Mouse (Mus musculus) monocyte, adult 2 months (primary cell): Measurements from ENCODE around the gene Exosc7.

ENCODE experiments used
- DNase-seq, 2 experiments: peaks; one replicate each; pipeline ENCODE4 v3.0.0; 2022; ENCODE audit warnings: low spot score in 2 of 2, low read depth in 1 of 2

Exosc7 gene

GRCm38 (mm10) chr9:123183226-123183625 lies 70.2 kb downstream of the Exosc7 start:
- no peak for DNase-seq

DNA sequence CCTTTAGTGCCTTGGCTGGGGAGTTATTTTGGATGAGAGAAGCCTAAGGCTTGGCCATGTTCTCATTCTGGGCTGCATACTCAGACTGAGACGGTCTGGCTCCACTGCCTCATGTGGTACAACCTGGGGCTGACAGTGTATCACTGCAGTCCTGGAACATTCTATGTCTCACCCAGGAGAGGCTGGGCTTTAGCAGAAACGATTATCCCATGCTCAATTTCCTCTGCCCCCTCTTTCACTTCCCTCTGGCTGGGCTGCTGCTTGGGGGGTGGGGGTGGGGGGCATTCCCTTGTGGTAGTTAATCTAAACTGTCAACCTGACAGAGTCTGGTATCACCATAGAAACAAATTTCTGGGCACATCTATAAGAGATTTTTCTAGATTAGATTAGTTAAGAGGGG lies 72.5 kb downstream of the Exosc7 start:
- no peak for DNase-seq
